Mouse (Mus musculus) right cerebral cortex, postnatal 36 days (tissue): Measurements from ENCODE around the gene Slc25a45.

Experiments used
- DNase-seq, 2 experiments: peaks; one replicate each; pipeline ENCODE4 v3.0.0; 2022; ENCODE audit warnings: low spot score in 2 of 2, mixed read lengths in 1 of 2

Slc25a45 gene

DNA sequence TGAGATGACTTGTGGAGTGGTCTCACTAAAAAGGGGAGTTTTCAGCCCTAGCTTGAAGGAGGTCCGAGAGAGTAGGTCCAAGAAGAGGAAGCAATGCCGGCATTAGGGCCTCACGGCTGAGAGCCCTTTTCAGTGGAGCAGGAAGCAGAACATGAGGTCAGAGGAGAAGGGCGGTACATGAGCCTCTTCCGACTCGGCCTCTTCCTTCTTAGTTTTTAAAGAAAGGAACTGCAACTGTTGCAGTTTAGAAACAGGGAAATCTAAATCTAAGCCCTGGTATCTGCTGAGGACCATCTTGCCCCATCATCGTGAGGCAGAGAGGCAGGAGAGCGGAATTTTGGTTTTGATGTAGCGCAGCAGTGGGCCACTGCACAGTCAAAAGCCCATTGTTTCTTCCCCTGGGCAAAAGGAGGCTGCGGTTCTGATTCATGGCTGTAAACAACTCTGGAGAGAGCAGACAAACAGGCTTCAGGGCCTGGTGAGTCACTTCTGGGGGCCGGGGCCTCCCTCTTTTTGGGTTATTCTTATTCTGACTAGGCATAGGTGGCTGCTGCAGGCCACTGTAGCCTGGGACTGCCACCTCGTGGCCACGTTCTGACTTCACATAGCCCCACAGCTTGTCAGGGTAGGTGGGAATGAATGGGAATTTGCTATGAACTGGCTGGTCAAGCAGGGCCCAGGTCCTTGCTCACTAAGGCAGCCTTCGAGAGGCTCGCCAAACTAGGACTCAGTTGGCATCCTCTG is at the start of gene Slc25a45:
Slc25a45 (plus strand) TSS at position 191 of the 744 bp plus-strand sequence.
- peak; percentile 67 to 69 for DNase-seq

DNA sequence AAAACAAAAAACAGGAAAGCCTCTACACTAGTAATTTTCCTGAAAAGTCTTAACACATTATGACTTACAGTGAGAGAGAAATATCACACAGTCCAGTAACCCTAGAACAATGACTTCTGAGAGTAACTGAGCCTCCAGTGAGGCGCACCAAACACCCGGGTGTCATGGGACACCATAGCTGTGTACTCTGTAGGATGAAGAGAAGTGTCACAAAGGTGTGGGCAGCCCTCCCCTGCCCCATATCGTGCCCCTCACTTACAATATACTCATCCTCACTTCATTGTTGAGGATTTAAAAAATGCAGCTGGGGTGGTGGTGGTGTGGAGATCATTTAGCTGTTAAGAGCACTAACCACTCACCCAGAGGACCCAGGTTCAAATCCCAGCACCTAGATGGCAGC is 49.5 kb upstream of the Slc25a45 start:
- DNase-seq, result no peak

DNA sequence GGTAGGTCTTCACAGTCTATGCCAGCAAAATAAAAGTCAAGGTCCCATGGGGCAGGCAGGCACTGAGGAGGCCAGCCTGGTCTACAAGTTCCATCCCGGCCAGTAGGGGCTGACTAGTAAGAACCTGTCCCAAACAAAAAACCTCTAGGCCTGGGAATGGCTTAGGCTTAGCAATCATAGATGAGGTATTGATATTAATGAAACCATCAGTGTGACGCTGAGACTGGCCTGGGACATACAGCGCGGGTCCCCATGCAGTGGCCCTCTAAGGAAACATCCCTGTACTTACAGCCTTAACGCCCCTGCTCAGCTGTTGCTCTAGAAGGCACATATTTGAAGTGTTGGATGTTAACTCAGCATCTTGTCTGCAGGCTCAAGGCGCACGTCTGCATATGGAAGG is 48.7 kb upstream of the Slc25a45 start:
- DNase-seq, result no peak

DNA sequence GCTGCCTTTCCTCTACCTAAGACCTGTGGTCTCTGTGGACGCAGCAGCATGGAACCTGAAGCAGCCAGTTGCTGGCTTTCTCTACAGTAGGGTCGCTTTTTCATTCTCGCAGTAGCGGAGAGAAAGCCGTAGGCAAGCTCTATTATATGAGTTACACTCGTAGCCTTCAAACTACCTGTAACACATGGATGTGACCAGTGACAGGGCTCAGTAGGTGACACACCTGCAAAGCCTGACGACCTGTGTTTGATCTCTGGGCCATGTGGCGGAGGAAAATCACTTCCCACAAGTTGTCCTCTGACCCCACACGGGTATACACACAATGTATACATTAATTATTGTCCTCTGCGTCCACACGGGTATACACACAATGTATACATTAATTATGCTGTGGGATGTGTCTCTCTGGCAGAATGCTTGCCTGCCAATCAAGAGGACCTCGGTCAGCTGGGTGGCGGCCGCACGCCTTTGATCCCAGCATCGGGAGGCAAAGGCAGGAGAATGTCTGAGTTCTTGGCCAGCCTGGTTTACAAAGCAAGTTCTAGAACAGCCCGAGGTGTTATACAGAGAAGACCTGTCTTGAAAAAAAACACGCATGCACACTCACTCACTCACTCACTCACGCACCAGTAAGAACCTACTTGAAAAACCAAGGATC is 47.5 kb upstream of the Slc25a45 start:
- DNase-seq, result no peak

DNA sequence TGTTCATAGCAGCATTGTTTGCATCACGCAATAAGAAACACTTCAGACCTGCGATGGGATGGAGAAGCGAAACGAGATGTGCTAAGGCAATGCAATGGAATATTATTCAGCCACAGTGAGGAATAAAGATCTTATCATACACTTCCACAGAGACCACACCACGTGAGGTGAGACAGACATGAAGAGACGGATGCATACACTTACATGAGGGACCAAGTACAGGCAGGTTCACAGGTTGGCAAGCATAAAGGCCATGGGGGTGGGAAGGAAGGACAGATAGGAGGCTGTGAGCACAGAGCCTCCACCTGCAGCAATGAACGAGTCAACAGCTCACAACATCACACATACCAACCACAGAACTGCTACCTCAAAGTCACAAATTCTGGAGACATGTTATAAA is 46.8 kb upstream of the Slc25a45 start:
- DNase-seq, result no peak

DNA sequence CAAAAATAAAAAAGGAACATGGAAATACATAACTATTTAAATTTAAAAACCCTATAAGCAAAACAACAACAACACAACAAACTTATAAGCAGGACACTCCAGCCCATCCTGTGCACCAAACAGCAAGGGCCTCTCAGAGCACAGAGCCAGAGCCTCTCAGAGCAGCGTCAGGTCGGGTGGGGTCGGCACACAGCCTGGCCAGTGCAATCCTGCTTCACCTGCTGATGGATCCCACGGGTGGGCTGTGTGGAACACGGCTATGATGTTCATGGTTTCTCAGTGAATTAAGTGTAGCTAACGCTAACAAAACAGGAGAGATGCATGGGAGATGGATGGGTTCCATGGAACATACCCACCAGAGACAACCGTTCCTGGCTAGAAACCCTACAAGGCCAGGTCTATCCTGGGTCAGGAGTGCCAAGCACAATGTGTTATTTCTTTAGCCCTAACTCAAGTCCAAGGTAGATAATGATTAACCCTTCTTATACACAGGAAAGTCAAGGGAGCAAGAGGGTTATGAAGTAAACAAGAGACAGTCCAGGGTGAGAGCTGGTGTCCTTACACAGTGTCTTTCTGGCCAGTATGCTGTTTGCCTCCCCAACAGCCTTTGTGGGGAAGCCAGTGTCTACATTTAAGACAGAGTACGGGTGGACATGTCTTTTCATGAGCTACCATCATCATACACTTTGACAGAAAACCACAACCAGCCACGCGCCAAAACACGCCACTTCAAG is 46.2 kb upstream of the Slc25a45 start:
- DNase-seq, result no peak

DNA sequence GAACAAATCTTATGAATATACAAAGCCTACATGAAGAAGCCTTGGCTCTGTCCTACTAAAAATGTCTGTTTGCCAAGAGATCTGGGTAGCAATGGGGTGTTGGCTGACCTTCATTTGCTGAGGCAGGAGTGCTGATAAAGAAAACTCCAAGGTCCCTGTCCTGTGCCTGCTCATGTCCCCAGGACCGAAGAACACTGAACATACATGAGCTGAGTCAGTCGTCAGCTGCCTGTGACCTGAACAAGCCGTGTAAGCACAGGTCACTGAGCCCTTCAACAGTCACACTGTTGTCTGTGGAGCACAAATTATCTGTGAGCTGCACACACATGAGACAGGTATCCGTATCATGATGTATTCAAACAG is 45.7 kb upstream of the Slc25a45 start:
- no peak for DNase-seq

DNA sequence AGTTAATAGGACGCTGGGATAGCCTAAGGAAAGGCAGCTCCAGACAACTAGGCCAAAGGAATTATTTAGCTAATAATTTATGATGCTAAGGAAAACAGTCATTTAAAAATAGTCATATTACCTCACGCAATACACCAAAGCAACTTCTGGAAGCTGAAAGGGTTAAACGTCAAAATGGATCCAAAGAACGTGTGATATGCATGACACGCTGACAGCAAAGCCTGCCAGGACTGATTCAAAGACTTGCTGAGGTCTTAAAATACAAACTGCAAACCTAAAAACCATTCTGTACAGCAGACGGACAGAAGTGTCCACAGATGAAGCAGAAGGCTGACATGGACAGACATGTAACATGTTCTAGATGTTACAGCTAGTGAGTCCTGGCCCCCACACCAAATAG is 45.3 kb upstream of the Slc25a45 start:
- no peak for DNase-seq

DNA sequence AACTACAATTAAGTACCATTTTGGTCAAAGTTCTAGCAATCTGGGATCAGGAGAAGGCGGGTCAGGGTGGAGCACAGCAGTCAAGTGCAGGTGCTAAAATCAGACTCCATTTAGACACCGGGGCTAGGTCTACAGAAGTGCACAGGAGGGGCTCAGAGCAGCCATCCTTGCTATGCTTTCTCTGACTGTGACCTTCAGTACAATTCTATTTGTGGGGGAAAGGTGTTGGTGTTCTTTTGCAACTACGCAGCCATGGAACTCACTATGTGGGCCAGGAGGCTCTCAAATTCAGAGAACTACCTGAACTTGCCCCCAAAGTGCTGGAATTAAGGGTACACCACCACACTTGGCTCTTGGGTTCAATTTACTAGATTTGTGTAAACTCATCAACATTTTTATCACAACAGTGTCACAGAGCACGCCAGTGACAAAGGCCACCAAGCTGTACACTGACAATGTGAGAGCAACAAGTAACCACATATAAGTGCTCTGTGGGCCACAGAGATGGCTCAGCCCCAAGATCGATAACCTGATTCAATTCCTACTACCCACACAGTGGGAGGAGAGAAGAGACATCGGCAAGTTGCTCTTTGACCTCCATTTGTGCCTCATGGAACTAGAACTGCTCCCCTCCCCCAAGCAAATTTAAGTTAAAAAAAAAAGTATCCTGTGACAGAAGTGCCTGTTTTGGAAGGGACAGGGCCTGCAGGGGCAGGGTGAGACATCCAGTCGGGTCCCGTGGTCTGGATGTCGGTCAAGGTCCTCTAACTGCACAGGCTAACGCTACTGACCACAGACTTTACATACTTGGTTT is 44.1 kb upstream of the Slc25a45 start:
- DNase-seq, result no peak

DNA sequence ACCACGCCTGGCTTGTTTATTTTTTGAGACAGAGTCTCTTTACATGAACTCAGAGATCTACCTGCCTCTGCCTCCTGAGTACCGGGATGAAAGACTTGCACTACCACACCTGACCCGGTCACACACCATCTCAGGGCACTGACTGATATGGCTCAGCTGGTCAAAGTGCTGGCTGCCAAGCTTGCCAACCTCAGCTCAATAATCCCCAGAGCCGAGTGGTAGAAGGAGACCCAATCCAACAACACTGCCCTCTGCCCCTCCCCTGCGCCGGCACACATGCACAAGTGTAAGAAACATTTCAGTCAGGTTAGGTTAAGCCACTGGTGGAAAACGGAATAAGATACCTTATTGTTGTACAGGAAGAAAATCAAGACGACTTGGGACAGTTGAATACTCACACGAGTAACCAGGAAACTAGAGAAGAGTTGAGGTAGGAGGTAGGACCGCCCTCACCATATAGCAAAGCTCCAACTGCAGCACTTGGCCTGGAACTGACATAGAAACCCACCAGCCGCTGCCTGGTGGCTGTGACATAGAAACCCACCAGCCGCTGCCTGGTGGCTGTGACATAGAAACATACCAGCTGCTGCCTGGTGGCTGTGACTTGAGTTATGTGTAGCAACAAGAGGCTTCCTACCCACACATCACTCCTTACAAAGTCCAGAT is 43.2 kb upstream of the Slc25a45 start:
- DNase-seq, result no peak

DNA sequence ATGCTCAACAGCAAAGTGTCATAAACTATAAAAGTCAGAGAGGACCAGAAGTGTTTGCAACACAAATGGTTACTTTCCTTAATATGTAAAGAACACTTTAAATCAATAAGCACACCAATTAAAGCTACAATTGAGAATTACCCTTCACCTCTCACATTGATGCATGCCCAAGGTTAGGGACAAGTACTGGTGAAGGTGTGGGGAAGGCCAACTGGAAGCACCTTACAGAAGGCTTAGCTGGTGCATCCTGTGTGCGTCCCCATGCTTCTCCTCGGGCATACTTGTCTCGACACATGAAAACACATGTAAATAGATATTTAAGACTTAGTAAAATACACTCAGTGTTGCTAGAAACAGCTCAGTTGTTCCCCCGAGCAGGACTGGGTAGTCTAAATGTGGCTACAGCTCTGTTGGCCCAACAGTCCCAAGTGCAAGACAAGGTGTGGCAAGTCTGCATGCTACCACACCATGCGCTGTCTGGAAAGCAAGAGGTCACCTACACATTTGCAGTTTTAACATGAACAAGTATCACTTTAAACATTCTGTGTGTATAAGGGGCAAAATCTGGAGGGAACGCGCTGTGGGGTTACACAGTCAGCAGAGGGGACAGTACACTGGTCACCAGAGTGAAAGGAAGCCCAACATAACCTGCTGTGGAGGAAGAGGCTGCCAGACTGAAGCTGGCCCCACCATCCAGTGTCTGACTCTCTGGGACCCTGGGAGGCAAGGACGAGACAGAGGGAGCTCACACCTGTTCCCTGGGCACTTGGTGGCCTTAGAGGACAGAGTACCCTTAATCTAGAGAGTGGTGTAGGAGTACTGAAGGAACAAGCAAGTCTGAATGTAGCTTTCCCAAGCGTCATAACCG is 42.3 kb upstream of the Slc25a45 start:
- DNase-seq, result no peak

DNA sequence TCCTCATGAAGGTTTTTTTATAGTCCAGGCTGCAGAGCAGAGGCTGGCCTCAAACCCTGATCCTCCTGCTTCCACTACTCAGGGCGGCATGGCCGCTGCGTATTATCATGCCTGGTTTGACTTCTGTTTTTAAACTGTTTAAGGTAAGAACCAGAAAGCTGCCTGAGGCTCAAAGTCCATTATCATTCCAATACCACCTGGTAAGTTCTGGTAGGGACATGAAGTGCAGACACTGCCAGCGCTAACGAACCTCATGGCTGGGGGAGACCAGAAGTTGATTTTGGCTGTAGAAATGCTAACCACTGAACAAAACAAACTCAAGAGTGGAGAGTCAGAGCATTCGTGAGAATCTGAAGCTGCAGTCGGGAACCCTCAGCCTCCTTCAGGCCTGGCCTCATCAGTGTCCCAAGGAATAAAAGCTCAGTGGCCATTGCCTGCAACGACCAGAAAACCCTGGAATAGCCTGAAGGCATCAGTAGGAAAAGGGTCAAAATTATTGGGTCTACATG is 41.6 kb upstream of the Slc25a45 start:
- DNase-seq, result no peak

DNA sequence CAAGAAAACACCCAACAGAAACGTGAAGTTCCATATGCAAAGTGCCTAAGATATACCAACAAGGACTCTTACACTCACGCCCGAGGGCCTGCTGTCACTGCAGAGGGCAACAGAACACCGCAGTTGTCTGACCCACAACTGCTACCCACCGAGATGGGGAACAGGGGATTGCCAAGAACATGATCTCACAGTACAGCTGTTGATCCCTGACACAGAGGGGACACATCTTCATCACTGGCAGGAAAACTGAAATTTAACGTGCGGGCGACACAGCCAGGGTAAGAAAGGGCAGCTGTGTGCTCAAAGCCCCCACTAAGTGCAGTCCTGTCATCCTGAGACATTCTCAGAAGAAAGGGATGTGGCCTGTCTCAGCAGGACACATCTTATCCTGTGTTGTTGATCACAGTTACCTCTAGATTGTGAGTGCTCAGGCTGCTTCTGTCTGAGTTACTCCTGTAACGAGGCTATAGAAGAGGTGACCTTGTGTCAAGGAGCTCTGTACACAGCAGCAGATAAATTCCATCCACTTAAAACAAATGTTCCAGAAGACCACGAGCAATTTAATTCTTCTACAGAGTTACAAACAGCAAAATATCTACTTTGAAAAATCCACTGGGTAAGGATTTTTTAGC is 40.6 kb upstream of the Slc25a45 start:
- no peak for DNase-seq

DNA sequence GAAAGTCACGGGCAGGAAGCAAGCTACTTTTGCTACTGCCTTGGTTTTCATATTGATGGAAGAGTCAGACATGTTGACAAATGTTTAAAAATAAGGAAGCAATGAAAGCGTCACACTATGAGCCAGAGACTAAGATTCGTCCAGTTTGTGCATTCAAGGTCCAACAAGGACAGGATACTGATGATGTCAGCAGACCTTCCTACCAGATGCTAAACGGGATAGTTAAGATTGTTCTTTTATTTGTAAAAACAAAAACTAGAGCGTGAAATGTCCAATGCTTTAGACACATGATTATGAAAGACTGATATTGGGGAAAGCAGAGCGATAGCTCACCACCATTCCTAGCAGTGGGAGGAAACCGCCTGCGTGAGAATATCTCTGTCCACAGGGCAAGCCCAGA is 40.0 kb upstream of the Slc25a45 start:
- DNase-seq, result no peak

DNA sequence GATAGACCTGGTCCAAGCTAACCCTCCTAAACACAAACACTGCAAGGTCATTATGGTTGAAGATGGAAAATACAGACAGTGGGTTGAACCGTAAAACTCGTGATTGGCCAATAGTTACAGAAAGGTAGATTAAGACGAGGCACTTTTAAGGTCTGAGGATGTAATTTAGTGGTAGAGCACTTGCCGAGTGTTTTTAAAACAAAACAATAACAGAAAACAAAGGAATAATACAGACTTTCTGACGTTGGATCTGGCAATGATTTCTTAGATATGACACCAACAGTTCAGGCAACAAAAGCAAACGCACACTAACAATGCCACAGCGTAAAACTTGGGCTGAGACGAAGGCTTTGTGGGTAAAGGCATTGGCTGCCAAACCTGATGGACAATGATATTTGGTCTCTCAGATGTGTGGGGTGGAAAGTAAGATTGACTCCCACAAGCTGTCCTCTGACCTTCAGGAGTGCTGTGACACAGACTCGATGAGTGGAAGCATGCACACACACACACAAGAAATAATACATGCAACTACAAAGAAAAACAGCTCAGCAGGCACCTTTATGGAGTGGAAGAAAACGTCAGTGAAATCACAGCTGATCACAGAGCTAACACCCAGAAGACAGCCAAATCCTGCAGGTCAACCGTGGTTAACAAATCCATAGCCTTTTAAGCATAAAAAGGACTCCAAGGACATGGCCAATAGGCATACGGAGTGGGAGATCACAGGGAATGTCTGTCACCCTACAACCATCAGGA is 39.3 kb upstream of the Slc25a45 start:
- no peak for DNase-seq

DNA sequence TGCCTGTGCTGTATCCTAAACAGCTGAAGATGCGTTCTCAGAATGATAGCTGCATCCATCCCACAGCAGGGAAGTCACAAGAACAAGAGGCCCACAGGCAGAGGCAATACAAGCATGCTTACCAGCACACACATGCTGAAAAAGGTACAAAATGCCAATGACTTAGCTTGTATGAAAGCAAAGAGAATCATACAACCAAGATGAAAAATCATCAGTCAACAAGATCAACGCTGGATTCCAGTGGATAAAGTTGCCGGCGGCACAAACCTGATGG is 38.8 kb upstream of the Slc25a45 start:
- no peak for DNase-seq

DNA sequence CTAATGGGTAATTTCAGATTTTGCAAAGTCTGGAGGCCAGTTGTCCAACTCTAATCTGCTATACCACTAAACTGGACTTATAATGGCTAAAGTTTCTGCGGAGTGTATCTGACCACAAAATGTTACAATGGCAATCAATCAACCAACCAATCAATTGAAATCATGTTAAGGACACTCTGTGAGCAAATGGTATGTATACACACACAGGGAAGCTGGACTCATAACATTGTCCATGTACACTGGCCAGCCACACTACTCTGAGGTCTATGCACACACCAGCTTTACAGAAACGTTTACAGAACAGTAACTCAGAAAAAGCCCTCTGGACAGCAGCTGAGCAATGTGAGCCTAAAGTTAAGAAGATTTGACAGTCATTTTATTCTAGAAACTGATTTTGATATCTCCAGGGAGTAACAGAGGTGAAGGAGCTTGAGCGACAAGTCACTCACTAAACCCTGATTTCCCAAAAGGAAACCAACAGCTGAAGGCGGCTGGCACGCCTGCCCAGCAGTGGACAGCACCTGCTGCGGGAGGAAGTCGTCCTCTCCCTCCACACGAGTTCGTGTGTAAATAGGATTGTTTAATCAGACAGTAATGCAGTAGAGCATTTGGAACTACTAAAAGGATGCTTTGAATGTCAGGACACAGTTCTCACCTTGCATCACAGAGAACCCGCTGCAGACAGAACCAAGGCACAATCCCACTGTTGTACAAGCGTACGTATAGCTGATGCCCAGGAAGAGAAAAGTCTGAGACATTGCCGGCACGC is 38.1 kb upstream of the Slc25a45 start:
- DNase-seq, result no peak

DNA sequence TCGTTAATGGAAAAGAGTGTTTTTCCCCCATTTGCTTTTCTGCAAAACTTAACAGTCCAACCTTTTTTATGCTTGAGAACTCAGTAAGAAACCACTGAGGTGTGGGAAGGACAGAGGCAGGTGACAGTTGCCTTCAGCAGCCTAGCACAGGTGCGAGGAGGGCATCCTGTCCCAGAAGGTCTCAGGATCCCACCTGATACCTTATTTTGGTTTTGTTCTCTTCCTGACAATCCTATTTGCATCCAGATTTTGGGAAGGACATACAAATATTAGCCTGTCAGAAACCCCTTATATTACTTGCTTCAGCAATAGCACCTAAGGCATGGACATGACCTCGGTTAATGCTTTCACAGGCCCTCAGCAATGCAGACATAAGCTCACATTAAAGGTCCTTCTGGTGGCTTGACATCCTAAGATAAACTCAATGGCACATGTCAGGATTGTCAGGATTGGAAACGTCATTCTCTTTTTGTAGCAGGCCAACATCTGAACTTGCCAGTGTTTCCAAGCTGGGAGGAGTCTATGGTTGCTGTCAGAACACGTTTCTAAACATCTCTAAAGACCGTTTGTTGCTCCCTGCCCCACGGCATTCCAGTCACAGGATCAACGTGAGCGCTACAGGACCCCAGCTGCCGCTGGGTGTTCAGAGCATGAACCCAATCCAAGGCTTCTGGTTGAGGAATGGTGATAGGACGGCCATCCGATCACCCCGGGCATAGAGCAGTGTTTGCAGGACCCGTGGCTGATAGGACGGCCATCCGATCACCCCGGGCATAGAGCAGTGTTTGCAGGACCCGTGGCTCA is 37.3 kb upstream of the Slc25a45 start:
- no peak for DNase-seq
